Mouse (Mus musculus) brown adipose tissue, adult 24 weeks (tissue): ENCODE data around the gene AC134908.4. TPM values are rescaled to one million over a fixed set of nuclear protein-coding genes. Genes with fewer than 3 reads are reported as not detected.

Source experiments
- H3K27ac ChIP-seq: fragments of 200-500 bp; replicated peaks from 2 replicates; pipeline ENCODE4 v1.5.1; 2012; ENCODE audit warnings: low read depth, mild to moderate bottlenecking, low read length
- H3K4me1 ChIP-seq: fragments of 200-500 bp; 2 replicates; pipeline ENCODE4 v1.6.1; 2012; ENCODE audit warnings: low read length, mixed read lengths; ENCODE audit not compliant: control insufficient read depth, insufficient read depth, insufficient read length
- H3K4me3 ChIP-seq: fragments of 200-500 bp; 2 replicates; pipeline ENCODE4 v1.5.1; 2012; ENCODE audit warnings: low read depth, mild to moderate bottlenecking, low read length, moderate library complexity; ENCODE audit not compliant: insufficient read depth
- polyA plus RNA-seq: library from polyadenylated mRNA; stranded (reverse); fragments of >200 nt; gene quantifications from 2 replicates; pipeline ENCODE4 v1.2.4, GENCODE M21; 2012; ENCODE audit not compliant: missing spikeins, insufficient read depth, insufficient read length

Gene AC134908.4
- polyA plus RNA-seq, result 4.6 TPM in 1 of 2 replicates, not detected in the other

- H3K27ac ChIP-seq, result no peak within 1 kb of the TSS
- H3K4me1 ChIP-seq, result peaks cover 11% of the 10 kb centered on the region
- H3K4me3 ChIP-seq, result peak within 1 kb of the TSS; percentile 75
Observed at GRCm38 (mm10) chr17:25795609-25796092, at the start of gene AC134908.4. TSS of gene AC134908.4 (minus strand) at chr17:25795659.

- Histone ChIP-seq H3K4me1 (peaks cover 7% of the 10 kb centered on the region), H3K4me3 (peak within 1 kb of the TSS; percentile 83), H3K27ac (peak within 1 kb of the TSS; percentile 70)
Observed at GRCm38 (mm10) chr17:25844396-25844901, 49.0 kb upstream of the AC134908.4 start, which contains the start of gene Rhot2. TSS of gene Rhot2 (minus strand) at chr17:25844851.

GRCm38 (mm10) chr17:25843636-25844395, 48.4 kb upstream of the AC134908.4 start:
- peak overlapping the region; percentile 70 for H3K27ac ChIP-seq
- peak overlapping the region; percentile 83 for H3K4me3 ChIP-seq
- H3K4me1 ChIP-seq, result peaks cover 7% of the 10 kb centered on the region

GRCm38 (mm10) chr17:25843122-25843521, 47.7 kb upstream of the AC134908.4 start:
- H3K4me3 ChIP-seq, result peak overlapping the region; percentile 83
- peak overlapping the region; percentile 70; the same call in 1 of the 2 replicates for H3K27ac ChIP-seq
- peaks cover 7% of the 10 kb centered on the region for H3K4me1 ChIP-seq

- peaks cover 7% of the 10 kb centered on the region for H3K4me1 ChIP-seq
- H3K27ac ChIP-seq, result no peak overlapping the region
- H3K4me3 ChIP-seq, result no peak overlapping the region
Observed at GRCm38 (mm10) chr17:25842509-25842908, 47.0 kb upstream of the AC134908.4 start.

GRCm38 (mm10) chr17:25841117-25841880, 45.8 kb upstream of the AC134908.4 start, which contains the start of gene Gm20683:
TSS of gene Gm20683 (minus strand) at chr17:25841763.
- no peak within 1 kb of the TSS for H3K4me3 ChIP-seq
- H3K4me1 ChIP-seq, result peaks cover 8% of the 10 kb centered on the region
- no peak within 1 kb of the TSS for H3K27ac ChIP-seq

- H3K4me1 ChIP-seq, result peaks cover 16% of the 10 kb centered on the region
- no peak overlapping the region for H3K27ac ChIP-seq
- H3K4me3 ChIP-seq, result no peak overlapping the region
Observed at GRCm38 (mm10) chr17:25840519-25840918, 45.1 kb upstream of the AC134908.4 start.

- H3K4me3 ChIP-seq, result no peak overlapping the region
- peaks cover 23% of the 10 kb centered on the region for H3K4me1 ChIP-seq
- H3K27ac ChIP-seq, result no peak overlapping the region
Observed at GRCm38 (mm10) chr17:25839455-25840235, 44.2 kb upstream of the AC134908.4 start.

GRCm38 (mm10) chr17:25838904-25839303, 43.4 kb upstream of the AC134908.4 start:
- Histone ChIP-seq H3K4me3 (no peak overlapping the region), H3K4me1 (peaks cover 24% of the 10 kb centered on the region), H3K27ac (no peak overlapping the region)

- Histone ChIP-seq H3K4me3 (no peak overlapping the region), H3K27ac (no peak overlapping the region)
Observed at GRCm38 (mm10) chr17:25837533-25837932, 42.1 kb upstream of the AC134908.4 start.

GRCm38 (mm10) chr17:25837076-25837410, 41.6 kb upstream of the AC134908.4 start, which contains the start of gene Rhbdl1:
TSS of gene Rhbdl1 (minus strand) at chr17:25837295.
- Histone ChIP-seq H3K27ac (peak within 1 kb of the TSS; percentile 50), H3K4me3 (peak within 1 kb of the TSS; percentile 44), H3K4me1 (peaks cover 18% of the 10 kb centered on the region)

More at GRCm38 (mm10) chr17:25837533-25837932, 42.1 kb upstream of the AC134908.4 start:
- H3K4me1 ChIP-seq, result peaks cover 17% of the 10 kb centered on the region

- peaks cover 23% of the 10 kb centered on the region for H3K4me1 ChIP-seq
- H3K27ac ChIP-seq, result peak overlapping the region; percentile 50
- peak overlapping the region; percentile 44 for H3K4me3 ChIP-seq
Observed at GRCm38 (mm10) chr17:25836397-25837075, 41.1 kb upstream of the AC134908.4 start.

- Histone ChIP-seq H3K4me3 (peak overlapping the region; percentile 44), H3K4me1 (peaks cover 25% of the 10 kb centered on the region), H3K27ac (peak overlapping the region; percentile 50; the same call in 1 of the 2 replicates)
Observed at GRCm38 (mm10) chr17:25835816-25836215, 40.4 kb upstream of the AC134908.4 start.

GRCm38 (mm10) chr17:25835301-25835700, 39.8 kb upstream of the AC134908.4 start:
- H3K27ac ChIP-seq, result no peak overlapping the region
- H3K4me1 ChIP-seq, result peaks cover 25% of the 10 kb centered on the region
- H3K4me3 ChIP-seq, result peak overlapping the region; percentile 76; the same call in 1 of the 2 replicates
